Mouse (Mus musculus) monocyte, adult 59 days (primary cell): ENCODE results near the gene 4933411K16Rik. TPM values are rescaled to one million over a fixed set of nuclear protein-coding genes. Genes with fewer than 3 reads are reported as not detected.

Source experiments
- total RNA-seq, 2 experiments: library from RNA; stranded (reverse); gene quantifications; one replicate each; pipeline ENCODE4 v1.2.4; 2023

4933411K16Rik gene
- total RNA-seq, result not detected

DNA sequence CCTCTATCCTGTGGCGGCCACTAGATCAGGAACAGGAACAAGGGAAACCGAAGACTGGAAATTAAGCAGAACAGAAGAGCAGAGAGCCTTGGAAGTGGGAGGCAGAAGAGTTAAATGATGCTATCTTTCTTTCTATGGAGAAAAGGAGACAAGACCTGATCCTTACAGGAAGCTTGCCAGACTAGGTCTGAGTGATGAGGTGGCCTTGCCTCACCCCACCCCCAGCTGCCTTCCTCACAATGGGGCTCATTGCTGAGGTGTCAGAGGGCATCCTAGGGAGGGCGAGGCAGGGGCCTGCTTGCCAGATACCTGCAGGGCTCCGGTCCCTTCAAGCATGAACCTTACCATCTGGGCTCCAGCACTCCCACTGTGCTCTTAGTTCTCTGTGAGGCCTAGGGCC lies at the start of gene 4933411K16Rik:
Gene 4933411K16Rik, plus strand, starts transcription at position 301 of the 400 bp plus-strand sequence.

GRCm38 (mm10) chr19:42035456-42036248 lies 16.4 kb upstream of the 4933411K16Rik start, which contains the start of gene Ankrd2:
Ankrd2 (plus strand) TSS chr19:42036000.

GRCm38 (mm10) chr19:42045269-42046102 lies 6.6 kb upstream of the 4933411K16Rik start, which contains the start of gene Hoga1:
Hoga1 (plus strand) TSS chr19:42045610.

GRCm38 (mm10) chr19:42086166-42086565 lies 34.1 kb downstream of the 4933411K16Rik start, which contains the start of gene Morn4:
Morn4 (minus strand) TSS chr19:42086357.

DNA sequence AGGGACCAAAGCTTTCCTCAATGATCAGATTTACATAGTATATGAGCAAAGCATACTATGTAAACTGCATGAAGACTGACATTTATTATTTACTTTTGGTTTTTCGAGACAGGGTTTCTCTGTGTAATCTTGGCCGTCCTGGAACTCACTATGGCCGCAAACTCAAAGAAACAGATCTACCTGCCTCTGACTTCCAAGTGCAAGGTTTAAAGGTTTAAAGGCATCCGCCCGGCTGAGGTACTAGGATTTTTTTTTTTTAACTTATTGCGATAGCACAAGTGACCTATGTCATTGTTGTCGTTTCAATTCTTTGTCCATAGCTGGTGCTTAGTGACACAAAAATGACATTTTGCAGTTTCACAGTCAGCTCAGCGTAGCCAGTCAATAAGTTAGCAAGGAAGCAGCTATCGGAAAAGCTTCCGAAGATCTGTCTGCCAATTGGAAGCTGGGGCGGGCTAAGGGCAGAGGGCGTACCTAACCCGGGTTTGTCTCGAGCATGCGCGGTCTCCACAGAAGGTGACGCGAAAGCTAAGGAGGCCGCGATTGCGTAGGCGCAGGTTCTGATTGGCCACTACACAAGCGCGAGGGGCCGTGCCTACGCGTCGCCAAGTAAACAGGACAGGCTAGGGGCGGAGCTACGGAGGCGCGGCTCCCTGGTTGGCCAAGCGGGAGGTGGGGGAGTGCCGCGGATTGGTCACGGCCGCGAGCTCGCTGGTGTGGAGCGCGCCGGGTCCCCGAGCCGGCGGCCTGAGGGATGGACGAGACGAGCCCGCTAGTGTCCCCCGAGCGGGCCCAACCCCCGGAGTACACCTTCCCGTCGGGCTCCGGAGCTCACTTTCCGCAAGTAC lies 37.9 kb downstream of the 4933411K16Rik start, which contains the start of gene Pi4k2a:
Gene Pi4k2a, plus strand, starts transcription at position 723 of the 848 bp plus-strand sequence.

Other genes with a start within 250 kb of the 4933411K16Rik start
- gene Frat1, start 222.3 kb upstream of the 4933411K16Rik start, total RNA-seq, result 10 to 100 TPM; 30.9 to 31.2 TPM
- gene Frat2, start 204.1 kb upstream of the 4933411K16Rik start, total RNA-seq, result 10 to 100 TPM; 41.7 to 46.7 TPM
- 10 to 100 TPM; 13.8 to 16.4 TPM for gene Rrp12, start 156.1 kb upstream of the 4933411K16Rik start, total RNA-seq
- gene Pgam1, start 140.3 kb upstream of the 4933411K16Rik start, total RNA-seq, result 100 to 1,000 TPM; 107 to 128 TPM
- 10 to 100 TPM; 20.4 to 21.1 TPM for gene Exosc1, start 118.8 kb upstream of the 4933411K16Rik start, total RNA-seq
- gene Zdhhc16, start 118.8 kb upstream of the 4933411K16Rik start, total RNA-seq, result 10 to 100 TPM; 27.0 to 29.7 TPM
- 10 to 100 TPM; 56.1 to 70.5 TPM for gene Mms19, start 71.1 kb upstream of the 4933411K16Rik start, total RNA-seq
- gene Ubtd1, start 70.5 kb upstream of the 4933411K16Rik start, total RNA-seq, result 10 to 100 TPM; 43.3 to 44.9 TPM
- gene Ankrd2, start 16.2 kb upstream of the 4933411K16Rik start, total RNA-seq, result not detected
- gene Hoga1, start 6.6 kb upstream of the 4933411K16Rik start, total RNA-seq, result 1 to 10 TPM in 1 of 2 experiments, under 1 TPM in 1; 0.66 to 1.5 TPM
- not detected for gene Morn4, start 34.1 kb downstream of the 4933411K16Rik start, total RNA-seq
- gene Pi4k2a, start 38.2 kb downstream of the 4933411K16Rik start, total RNA-seq, result 10 to 100 TPM; 66.9 to 77.0 TPM
- gene Avpi1, start 76.8 kb downstream of the 4933411K16Rik start, total RNA-seq, result 10 to 100 TPM; 13.1 to 25.3 TPM
- 10 to 100 TPM; 23.1 to 26.5 TPM for gene Marveld1, start 95.2 kb downstream of the 4933411K16Rik start, total RNA-seq
- 10 to 100 TPM; 45.9 to 49.9 TPM for gene Zfyve27, start 111.7 kb downstream of the 4933411K16Rik start, total RNA-seq
- not detected for gene Sfrp5, start 150.0 kb downstream of the 4933411K16Rik start, total RNA-seq
- not detected for gene Golga7b, start 195.3 kb downstream of the 4933411K16Rik start, total RNA-seq